Mouse (Mus musculus) NIH3T3 (cell line): ENCODE data around the gene Gmds.

Experiments
- DNase-seq: peaks from one replicate; pipeline ENCODE4 v3.0.0-alpha.2; 2012; ENCODE audit warnings: low read depth

Gene Gmds

DNA sequence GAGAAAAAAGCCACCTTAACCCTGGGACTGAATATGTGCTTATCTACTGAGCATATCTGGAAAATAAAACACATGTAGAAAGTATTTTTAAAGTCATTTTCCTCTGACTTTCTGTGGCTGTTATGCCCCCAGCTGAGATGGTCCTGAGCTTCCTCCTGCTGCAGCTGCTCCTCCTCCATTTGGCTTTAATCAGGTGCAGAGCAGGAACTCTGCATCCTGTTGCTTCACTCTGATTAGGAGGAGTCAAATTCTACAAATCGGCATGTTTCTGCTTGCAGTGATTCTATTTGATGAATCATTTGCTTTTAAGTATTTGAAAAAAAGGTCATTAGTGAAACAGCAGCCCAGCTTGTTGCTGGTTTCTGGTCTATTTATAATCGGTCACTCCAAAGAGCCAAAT lies 177.0 kb downstream of the Gmds start:
- peak; percentile 8 for DNase-seq

- no peak for DNase-seq
These were observed 180.3 kb downstream of the Gmds start for GRCm38 (mm10) chr13:32158240-32158639.

GRCm38 (mm10) chr13:32145916-32146315 lies 192.6 kb downstream of the Gmds start:
- DNase-seq: no peak

GRCm38 (mm10) chr13:32145179-32145578 lies 193.4 kb downstream of the Gmds start:
- DNase-seq: no peak

GRCm38 (mm10) chr13:32143651-32144050 lies 194.9 kb downstream of the Gmds start:
- DNase-seq: no peak

GRCm38 (mm10) chr13:32134663-32135273 lies 203.8 kb downstream of the Gmds start:
- peak; percentile 11 for DNase-seq

- no peak for DNase-seq
These were observed 208.6 kb downstream of the Gmds start for GRCm38 (mm10) chr13:32129970-32130369.

- no peak for DNase-seq
These were observed 220.2 kb downstream of the Gmds start for GRCm38 (mm10) chr13:32118386-32118785.

DNA sequence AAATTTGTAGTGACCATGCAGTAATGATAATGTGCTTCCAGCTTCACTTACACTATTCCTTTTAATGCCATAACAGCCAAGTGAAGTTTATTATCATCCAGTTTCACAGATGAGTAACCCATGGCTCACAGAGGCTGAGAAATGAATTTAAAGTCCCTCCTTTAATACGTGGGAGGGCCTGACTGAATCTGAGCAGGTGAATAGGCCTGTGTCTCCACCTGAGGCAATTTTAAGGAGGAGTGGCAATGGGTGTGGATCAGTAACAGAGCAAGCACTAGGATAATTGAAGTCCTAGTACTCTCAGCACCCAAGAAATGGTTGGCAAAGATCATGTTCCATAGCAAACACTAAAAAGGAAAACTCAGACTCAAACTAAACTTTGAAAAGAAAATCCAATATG lies 223.1 kb downstream of the Gmds start:
- no peak for DNase-seq

- no peak for DNase-seq
These were observed 224.7 kb downstream of the Gmds start for GRCm38 (mm10) chr13:32113875-32114274.

- DNase-seq: no peak
These were observed 250.1 kb downstream of the Gmds start for GRCm38 (mm10) chr13:32088303-32088977.

DNA sequence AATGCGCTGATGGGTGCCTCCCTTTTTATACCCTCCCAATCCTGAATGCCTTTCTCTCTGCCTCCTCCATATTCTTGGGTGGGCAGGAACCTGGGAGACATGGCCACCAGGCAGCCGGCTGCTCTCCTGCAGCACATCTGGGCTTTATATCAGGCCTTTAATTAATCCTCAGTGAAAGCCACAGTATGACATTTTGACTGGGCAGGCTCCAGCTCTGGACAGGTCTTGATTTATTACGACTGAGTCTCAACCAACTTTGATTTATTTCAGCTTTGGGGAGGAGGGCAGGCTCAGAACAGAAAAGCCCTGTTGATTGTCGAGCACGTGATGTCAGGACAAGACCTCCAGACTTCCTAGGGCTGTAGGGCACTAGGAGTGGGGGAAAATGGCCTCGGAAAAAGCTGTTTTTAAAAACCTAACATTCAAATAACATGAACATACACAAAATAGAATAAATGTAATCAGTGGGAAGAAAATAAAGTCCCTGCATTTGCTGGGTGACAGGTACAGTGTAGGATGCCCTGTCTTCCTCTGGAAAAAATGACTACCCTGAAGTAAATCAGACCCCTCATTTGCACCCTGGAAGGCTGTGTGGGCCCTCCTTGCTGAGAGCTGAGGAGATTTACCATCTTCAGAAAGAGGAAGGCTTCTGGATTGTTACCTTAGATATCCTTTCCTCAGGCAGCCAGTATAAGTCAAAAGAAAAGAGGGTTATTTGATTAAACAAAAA lies 257.9 kb downstream of the Gmds start:
- peak; percentile 33 for DNase-seq

GRCm38 (mm10) chr13:32073630-32074029 lies 264.9 kb downstream of the Gmds start:
- no peak for DNase-seq

- no peak for DNase-seq
These were observed 283.2 kb downstream of the Gmds start for GRCm38 (mm10) chr13:32055321-32055720.

DNA sequence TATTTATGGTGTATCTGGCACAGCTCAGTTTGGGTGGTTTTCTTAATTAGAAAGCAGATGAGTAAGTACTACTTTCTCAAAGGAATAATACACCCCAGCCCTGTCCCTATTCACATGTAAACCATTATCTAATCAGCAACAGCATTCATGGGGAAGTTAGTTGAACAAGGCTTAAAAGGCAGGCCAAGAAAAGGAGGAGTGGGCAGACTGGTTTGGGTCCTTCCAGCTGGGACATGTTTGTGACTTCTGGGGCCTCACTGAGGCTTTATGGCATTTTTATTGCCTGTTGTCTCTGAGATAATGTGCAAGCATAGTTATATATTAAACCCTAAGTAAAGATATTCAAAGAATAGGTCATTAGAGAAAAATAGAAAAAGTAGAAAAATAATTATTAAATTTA lies 285.0 kb downstream of the Gmds start:
- DNase-seq: no peak

DNA sequence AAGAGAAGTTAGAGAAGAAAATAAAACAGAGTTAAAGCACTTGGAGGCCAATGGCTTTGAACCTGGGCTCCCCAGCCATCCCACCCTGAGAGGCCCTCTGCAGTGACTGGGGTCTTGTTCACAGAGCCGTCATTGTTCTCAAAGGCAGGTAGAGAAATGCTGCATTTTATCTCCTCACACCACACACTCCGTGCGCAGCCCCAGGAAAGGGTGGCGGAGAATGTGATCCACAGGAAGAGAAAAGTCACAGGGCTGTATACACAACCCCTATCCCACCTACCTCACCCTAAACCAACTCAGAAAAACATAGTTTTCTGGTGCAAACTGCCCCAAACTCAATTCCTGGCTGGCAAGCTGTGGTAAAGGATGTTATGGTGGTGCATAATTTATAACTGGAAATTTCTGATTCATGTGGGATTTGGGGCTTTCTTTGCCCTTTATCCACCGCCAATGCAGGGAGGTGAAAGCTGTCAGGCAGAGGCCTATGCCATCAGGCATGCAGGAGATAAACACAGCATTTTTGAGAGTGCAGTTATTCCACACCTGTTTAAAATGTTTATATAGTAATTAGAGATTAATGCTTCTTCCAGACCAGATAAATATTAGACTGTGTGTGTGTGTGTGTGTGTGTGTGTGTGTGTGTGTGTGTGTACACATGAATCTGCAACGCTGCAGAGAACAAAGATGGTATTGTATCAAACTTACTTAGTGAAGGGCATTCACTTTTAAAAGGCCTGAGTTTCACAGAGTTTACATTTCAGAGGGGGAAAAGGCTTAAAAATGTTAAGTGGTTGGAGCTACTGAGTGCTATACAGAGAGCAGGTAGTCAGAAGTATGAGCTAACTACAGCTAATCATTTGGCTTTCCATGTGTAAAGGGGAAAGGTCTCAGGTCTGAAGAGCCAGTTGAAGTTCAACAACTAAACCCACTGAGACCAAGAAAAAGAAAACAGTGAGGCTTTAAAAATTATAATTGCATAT lies 290.3 kb downstream of the Gmds start:
- no peak for DNase-seq

GRCm38 (mm10) chr13:32046961-32047360 lies 291.6 kb downstream of the Gmds start:
- DNase-seq: no peak

- DNase-seq: peak; percentile 45
These were observed 295.8 kb downstream of the Gmds start for GRCm38 (mm10) chr13:32042748-32043147.

DNA sequence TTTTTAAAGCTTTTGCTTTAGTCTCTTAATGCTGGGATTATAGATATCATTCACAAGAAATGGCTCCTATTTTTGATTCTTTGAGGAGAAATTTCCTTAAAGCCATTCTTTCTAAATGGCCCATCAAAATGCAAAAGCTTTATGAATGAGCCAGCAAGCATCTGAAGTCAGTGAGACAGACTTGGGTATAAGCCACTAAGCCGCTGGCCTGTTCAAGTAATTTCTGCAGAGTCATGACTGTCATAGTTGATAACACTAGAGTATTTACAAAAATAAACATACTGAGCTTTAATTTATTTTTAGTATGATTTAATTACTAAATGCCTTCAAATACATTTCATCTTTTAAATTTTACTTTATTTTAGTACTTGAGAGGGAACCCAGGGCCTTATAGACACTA lies 297.7 kb downstream of the Gmds start:
- DNase-seq: no peak

- DNase-seq: no peak
These were observed 301.6 kb downstream of the Gmds start for GRCm38 (mm10) chr13:32036902-32037301.

DNA sequence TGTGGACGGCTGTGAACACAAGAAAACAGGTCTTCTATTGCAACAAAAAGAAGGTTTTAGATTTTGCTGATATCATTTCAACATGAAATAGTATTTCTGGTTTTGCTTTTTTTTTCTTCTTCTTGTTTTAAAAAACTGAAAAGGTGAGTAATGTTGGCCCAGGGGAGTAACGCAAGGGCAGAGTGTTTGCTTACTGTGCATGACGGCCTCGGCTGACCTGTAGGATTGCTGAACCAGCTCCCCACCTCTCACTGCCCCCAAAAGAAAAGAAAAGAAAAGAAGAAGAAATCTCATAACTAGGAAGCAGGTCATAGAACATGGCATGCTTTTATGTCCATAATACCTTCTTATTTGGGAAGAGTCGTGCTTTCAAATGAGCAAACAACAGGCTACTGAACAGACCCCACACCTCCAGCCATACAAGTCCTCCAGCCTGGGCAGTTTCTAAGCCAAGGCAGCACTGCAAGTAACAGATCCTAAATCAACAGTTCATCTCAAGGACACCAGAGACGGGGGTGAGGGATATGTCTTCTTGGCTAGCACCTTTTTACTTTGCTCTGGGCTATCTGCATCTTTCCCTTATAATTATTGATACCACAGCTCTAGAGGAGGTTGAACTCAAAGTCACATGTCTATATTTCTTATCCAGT lies 303.6 kb downstream of the Gmds start:
- DNase-seq: no peak

DNA sequence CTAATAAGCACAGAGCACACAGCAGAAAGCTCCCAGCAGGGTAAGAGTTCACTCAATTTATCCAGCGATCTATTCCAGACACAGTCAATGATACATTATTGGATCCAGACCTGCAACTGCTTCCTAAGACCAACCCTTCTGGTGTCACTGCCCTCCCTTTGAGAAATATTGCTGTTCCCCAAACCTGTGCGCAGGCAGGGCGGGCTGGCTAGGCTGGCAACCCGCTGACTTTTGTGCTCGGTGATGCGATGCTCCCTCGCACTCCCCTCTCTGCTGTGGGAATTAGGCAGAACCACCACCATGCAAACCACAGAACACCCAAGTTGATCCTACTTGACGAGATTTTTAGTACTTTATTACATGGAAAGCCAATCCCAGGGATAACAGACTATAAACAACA lies 304.4 kb downstream of the Gmds start:
- no peak for DNase-seq
